19 mouse cellular contexts compared by ENCODE assay signal in genomic region chr9:35145829-35146228, GRCm38 (mm10).
"Had no signal": no experiment of that assay in that cellular context is flagged by ENCODE, and none has a peak within 500 bp of the region (broad histone marks: within the 10 kb centered on the region; RNA-seq: fewer than 3 reads in every experiment).

No protein-coding gene starts in this region.

- H3K4me3 ChIP-seq: midbrain, embryonic 10.5 days; midbrain, embryonic 12.5 days; myocyte; neural tube, embryonic 13.5 days; neural tube, embryonic 15.5 days had no signal

- H3K4me2 ChIP-seq: lung, embryonic 14.5 days; midbrain, embryonic 12.5 days; neural tube, embryonic 13.5 days; neural tube, embryonic 15.5 days had no signal

- DNase-seq: lung, adult 18-20 months; lung, embryonic 14.5 days; lung, postnatal 10 days; lung, postnatal 4 days; midbrain, embryonic 14.5 days; retina, postnatal 1 day; right cerebral cortex, adult 18-20 months; right cerebral cortex, postnatal 25 days; right cerebral cortex, postnatal 4 days; spleen, adult 18-20 months; thymus, adult 18-20 months; thymus, postnatal 14 days; thymus, postnatal 36 days had no signal

- H3K36me3 ChIP-seq: midbrain, embryonic 12.5 days; neural tube, embryonic 13.5 days; neural tube, embryonic 15.5 days had no signal

- ATAC-seq: midbrain, embryonic 16.5 days had no signal

- H3K9ac ChIP-seq: lung, embryonic 14.5 days; midbrain, embryonic 12.5 days; neural tube, embryonic 13.5 days; neural tube, embryonic 15.5 days had no signal

- H3K27ac ChIP-seq: midbrain, embryonic 10.5 days; midbrain, embryonic 12.5 days; neural tube, embryonic 13.5 days; neural tube, embryonic 15.5 days had no signal

- H3K9me3 ChIP-seq: midbrain, embryonic 10.5 days; midbrain, embryonic 12.5 days; neural tube, embryonic 13.5 days; neural tube, embryonic 15.5 days had no signal

- H3K27me3 ChIP-seq: midbrain, embryonic 12.5 days; neural tube, embryonic 13.5 days; neural tube, embryonic 15.5 days had no signal

- H3K4me1 ChIP-seq: midbrain, embryonic 10.5 days; midbrain, embryonic 12.5 days; neural tube, embryonic 13.5 days; neural tube, embryonic 15.5 days had no signal
